ENCODE assay signal across 26 mouse cellular contexts in the genomic region with DNA sequence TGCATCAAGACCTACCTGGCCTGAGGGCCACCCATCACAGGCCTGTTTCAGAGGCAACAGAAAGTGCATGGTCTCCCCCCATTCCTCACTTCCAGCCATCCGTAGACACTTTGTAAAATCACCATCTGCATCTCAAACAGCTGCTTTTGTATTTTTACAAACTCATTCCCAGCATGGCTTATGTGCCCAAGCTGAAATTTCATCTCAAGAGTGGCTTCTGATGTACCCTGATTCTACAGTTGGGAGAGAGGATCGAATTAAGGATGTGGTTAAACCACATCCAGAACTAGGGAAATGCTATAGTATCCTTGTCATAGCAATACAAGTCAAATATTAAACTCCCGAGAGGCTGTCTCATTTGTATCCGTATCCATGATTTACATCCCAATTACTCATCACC.
"Had no signal": no experiment of that assay in that cellular context is flagged by ENCODE, and none has a peak within 500 bp of the region (broad histone marks: within the 10 kb centered on the region; RNA-seq: fewer than 3 reads in every experiment).

No protein-coding gene starts in this region.

- H3K27me3 ChIP-seq: kidney, embryonic 15.5 days; limb, embryonic 13.5 days; liver, embryonic 12.5 days; liver, embryonic 15.5 days; lung, embryonic 15.5 days; midbrain, embryonic 13.5 days; neural tube, embryonic 13.5 days had no signal

- DNase-seq: kidney, adult 2 months; kidney, postnatal 14 days; kidney, postnatal 4 days; layer of hippocampus, postnatal 36 days; liver; lung, adult 18-20 months; lung, postnatal 10 days; lung, postnatal 36 days; retina, postnatal 1 day; right cerebral cortex, postnatal 14 days; right cerebral cortex, postnatal 4 days; thymus, adult 2 months; thymus, postnatal 14 days; thymus, postnatal 4 days had no signal

- H3K4me2 ChIP-seq: kidney, embryonic 15.5 days; limb, embryonic 13.5 days; liver, embryonic 12.5 days; liver, embryonic 15.5 days; lung, embryonic 15.5 days; midbrain, embryonic 13.5 days; neural tube, embryonic 13.5 days had no signal

- H3K4me1 ChIP-seq: limb, embryonic 10.5 days; liver, embryonic 15.5 days; midbrain, embryonic 10.5 days; midbrain, embryonic 13.5 days; neural tube, embryonic 13.5 days had no signal

- H3K27ac ChIP-seq: kidney, embryonic 15.5 days; limb, embryonic 10.5 days; limb, embryonic 13.5 days; liver, embryonic 12.5 days; liver, embryonic 15.5 days; lung, embryonic 15.5 days; midbrain, embryonic 10.5 days; midbrain, embryonic 13.5 days; neural tube, embryonic 13.5 days; stomach, postnatal 0 days had no signal

- H3K4me3 ChIP-seq: kidney, embryonic 15.5 days; limb, embryonic 10.5 days; limb, embryonic 13.5 days; liver, embryonic 12.5 days; liver, embryonic 15.5 days; lung, embryonic 15.5 days; megakaryocyte, embryonic 14.5 days; midbrain, embryonic 10.5 days; midbrain, embryonic 13.5 days; neural tube, embryonic 13.5 days had no signal

- H3K9me3 ChIP-seq: kidney, embryonic 15.5 days; limb, embryonic 10.5 days; limb, embryonic 13.5 days; liver, embryonic 12.5 days; liver, embryonic 15.5 days; lung, embryonic 15.5 days; midbrain, embryonic 13.5 days had no signal

- H3K9ac ChIP-seq: kidney, embryonic 15.5 days; limb, embryonic 13.5 days; liver, embryonic 12.5 days; liver, embryonic 15.5 days; lung, embryonic 15.5 days; midbrain, embryonic 13.5 days; neural tube, embryonic 13.5 days had no signal

- ATAC-seq: intestine, postnatal 0 days; liver, embryonic 12.5 days; midbrain, embryonic 13.5 days had no signal

- H3K36me3 ChIP-seq: kidney, embryonic 15.5 days; limb, embryonic 10.5 days; limb, embryonic 13.5 days; liver, embryonic 12.5 days; liver, embryonic 15.5 days; lung, embryonic 15.5 days; midbrain, embryonic 10.5 days; midbrain, embryonic 13.5 days; neural tube, embryonic 13.5 days had no signal
